Mouse (Mus musculus): Measurements from ENCODE around the gene Mapk3.

DNA sequence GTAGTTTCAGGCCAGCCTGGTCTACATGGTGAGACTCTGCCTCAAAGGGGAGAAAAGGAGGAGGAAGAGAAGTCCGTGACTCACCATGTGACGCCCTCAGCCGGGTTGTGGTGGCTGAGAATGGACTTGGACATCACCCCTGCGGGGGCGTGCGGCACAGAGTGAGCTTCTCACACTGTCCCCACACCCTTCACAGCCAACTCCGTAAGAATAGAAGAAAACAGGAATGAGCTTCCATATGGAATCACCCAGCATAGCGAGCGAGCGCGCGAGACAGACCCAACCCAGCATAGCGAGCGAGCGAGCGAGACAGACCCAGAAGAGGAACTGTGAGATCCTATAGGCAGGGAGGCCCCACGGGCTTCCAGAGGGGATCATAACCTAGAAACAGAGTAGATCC, 19.9 kb upstream of the Mapk3 start:
- no peak for TF ChIP-seq CTCF (IDR thresholded peaks at IDR 0.05; ENCODE audit: low read depth)
- TF ChIP-seq EP300 (IDR thresholded peaks at IDR 0.05; ENCODE audit: low read depth): no peak
